Mouse (Mus musculus) ES-CJ7 (cell line): ENCODE data around the gene Pdpk1.
A peak's percentile ranks its signal among the peaks of the same experiment; 100 is the strongest.
"Not testable (repeated sequence)": the region's sequence is repeated elsewhere in the genome, so short reads cannot be mapped to it uniquely, and the experiment has no call there.

Experiments
- DNase-seq: peaks from one replicate; pipeline ENCODE4 v3.0.0; 2011; ENCODE audit warnings: low read depth, low spot score

The Pdpk1 gene

GRCm38 (mm10) chr17:24127592-24127991 lies 23.1 kb downstream of the Pdpk1 start:
- DNase-seq: no peak

GRCm38 (mm10) chr17:24126801-24127200 lies 23.9 kb downstream of the Pdpk1 start:
- DNase-seq: peak; percentile 35

- DNase-seq: no peak
These were observed 31.3 kb downstream of the Pdpk1 start for GRCm38 (mm10) chr17:24119446-24119845.

GRCm38 (mm10) chr17:24113031-24113430 lies 37.7 kb downstream of the Pdpk1 start:
- no peak for DNase-seq

GRCm38 (mm10) chr17:24111256-24111655 lies 39.5 kb downstream of the Pdpk1 start:
- no peak for DNase-seq

- DNase-seq: no peak
These were observed 41.8 kb downstream of the Pdpk1 start for GRCm38 (mm10) chr17:24108896-24109295.

- DNase-seq: no peak
These were observed 45.6 kb downstream of the Pdpk1 start for GRCm38 (mm10) chr17:24105111-24105510.

GRCm38 (mm10) chr17:24098354-24098753 lies 52.4 kb downstream of the Pdpk1 start:
- no peak for DNase-seq

- DNase-seq: no peak
These were observed 60.1 kb downstream of the Pdpk1 start for GRCm38 (mm10) chr17:24090575-24090974.

GRCm38 (mm10) chr17:24086399-24086798 lies 64.3 kb downstream of the Pdpk1 start:
- not testable (repeated sequence) for DNase-seq

- DNase-seq: no peak
These were observed 66.1 kb downstream of the Pdpk1 start for GRCm38 (mm10) chr17:24084593-24084992.

GRCm38 (mm10) chr17:24077101-24077500 lies 73.6 kb downstream of the Pdpk1 start:
- no peak for DNase-seq

GRCm38 (mm10) chr17:24072919-24073696 lies 77.6 kb downstream of the Pdpk1 start, which contains the start of gene Kctd5:
Gene Kctd5 (minus strand): TSS chr17:24073485.
- peak; percentile 97 for DNase-seq

GRCm38 (mm10) chr17:24069531-24069930 lies 81.2 kb downstream of the Pdpk1 start:
- no peak for DNase-seq

GRCm38 (mm10) chr17:24068271-24068670 lies 82.5 kb downstream of the Pdpk1 start:
- DNase-seq: no peak

- no peak for DNase-seq
These were observed 88.1 kb downstream of the Pdpk1 start for GRCm38 (mm10) chr17:24062459-24063155.

- DNase-seq: no peak
These were observed 92.9 kb downstream of the Pdpk1 start for GRCm38 (mm10) chr17:24057730-24058245.

- DNase-seq: no peak
These were observed 93.8 kb downstream of the Pdpk1 start for GRCm38 (mm10) chr17:24056636-24057625.

GRCm38 (mm10) chr17:24049008-24049407 lies 101.7 kb downstream of the Pdpk1 start:
- DNase-seq: no peak

- DNase-seq: no peak
These were observed 102.7 kb downstream of the Pdpk1 start for GRCm38 (mm10) chr17:24048053-24048452.

GRCm38 (mm10) chr17:24046026-24046425 lies 104.7 kb downstream of the Pdpk1 start:
- DNase-seq: peak; percentile 74
